Mouse (Mus musculus): ENCODE data around the gene Urah. TPM values are rescaled to one million over a fixed set of nuclear protein-coding genes. Genes with fewer than 3 reads are reported as not detected.

The Urah gene
- 1 to 10 TPM in 1 of 2 experiments, under 1 TPM in 1; 0.44 to 1.2 TPM for total RNA-seq (2021)

- intact Hi-C loops (cut with DNase I) = loop anchor here (10.0 kb wide), 1 partner anchor 760 kb away; no protein-coding TSS in a partner anchor
These were observed at the start of gene Urah for GRCm38 (mm10) chr7:140834968-140835757. Gene Urah (plus strand): TSS chr7:140835018.

GRCm38 (mm10) chr7:140787406-140788052 is 47.3 kb upstream of the Urah start, which contains the start of gene Syce1:
Gene Syce1 (minus strand): TSS chr7:140787852.
- no peak for DNase-seq
- intact Hi-C loops (cut with DNase I) = no loop called here

More at GRCm38 (mm10) chr7:140834968-140835757, at the start of gene Urah:
- no peak for DNase-seq

GRCm38 (mm10) chr7:140788053-140788435 is 46.8 kb upstream of the Urah start:
- intact Hi-C loops (cut with DNase I) = no loop called here
- no peak for DNase-seq

- no peak for DNase-seq
- intact Hi-C loops (cut with DNase I) = no loop called here
These were observed 41.3 kb upstream of the Urah start for GRCm38 (mm10) chr7:140793541-140793940.

DNA sequence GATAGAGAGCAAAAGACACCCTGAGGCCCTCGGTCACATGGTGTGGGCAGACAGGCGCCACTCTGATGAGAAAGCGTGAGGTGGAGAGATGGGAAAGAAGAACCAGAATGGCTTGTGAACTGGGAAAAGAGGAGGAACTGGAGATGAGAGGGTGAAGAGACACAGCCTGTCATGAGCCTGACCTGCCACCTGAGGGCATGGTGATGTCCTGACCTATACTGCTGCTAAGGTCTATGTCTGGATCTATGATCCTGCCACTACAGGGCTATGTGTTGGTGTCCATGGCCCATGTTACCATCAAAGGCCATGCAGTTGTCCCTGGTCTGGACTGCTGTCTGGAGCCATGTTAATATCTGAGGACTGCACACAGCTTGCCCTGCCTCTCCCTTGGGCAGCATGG is 37.2 kb upstream of the Urah start:
- DNase-seq = no peak
- intact Hi-C loops (cut with DNase I) = no loop called here

DNA sequence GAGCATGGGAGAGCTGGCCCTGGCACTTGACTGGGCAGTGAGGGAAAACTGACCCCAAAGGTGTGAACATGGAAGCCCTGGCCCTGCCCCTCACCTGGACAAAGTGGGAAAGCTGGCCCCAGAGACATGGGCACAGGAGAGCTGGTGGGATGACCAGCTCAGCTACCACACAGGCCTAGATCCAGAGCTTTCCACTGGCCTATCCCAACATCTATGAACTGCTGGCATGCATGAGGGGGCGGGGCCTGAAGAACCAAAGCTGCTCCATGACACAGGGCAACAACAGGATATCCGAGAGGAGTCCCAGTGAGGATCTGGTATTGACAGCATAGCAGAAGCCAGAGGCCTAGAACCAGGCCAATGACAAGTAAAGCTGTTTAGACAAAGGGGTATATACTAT is 36.6 kb upstream of the Urah start:
- DNase-seq = no peak
- intact Hi-C loops (cut with DNase I) = no loop called here

GRCm38 (mm10) chr7:140802629-140803028 is 32.2 kb upstream of the Urah start:
- intact Hi-C loops (cut with DNase I) = no loop called here
- no peak for DNase-seq

- intact Hi-C loops (cut with DNase I) = no loop called here
- peak in 1 of 2 experiments; percentile 22 for DNase-seq
These were observed 29.1 kb upstream of the Urah start for GRCm38 (mm10) chr7:140805704-140806103.

GRCm38 (mm10) chr7:140810496-140810895 is 24.3 kb upstream of the Urah start:
- intact Hi-C loops (cut with DNase I) = no loop called here

GRCm38 (mm10) chr7:140811714-140812113 is 23.1 kb upstream of the Urah start:
- intact Hi-C loops (cut with DNase I) = no loop called here
- no peak for DNase-seq

More at GRCm38 (mm10) chr7:140810496-140810895, 24.3 kb upstream of the Urah start:
- no peak for DNase-seq

DNA sequence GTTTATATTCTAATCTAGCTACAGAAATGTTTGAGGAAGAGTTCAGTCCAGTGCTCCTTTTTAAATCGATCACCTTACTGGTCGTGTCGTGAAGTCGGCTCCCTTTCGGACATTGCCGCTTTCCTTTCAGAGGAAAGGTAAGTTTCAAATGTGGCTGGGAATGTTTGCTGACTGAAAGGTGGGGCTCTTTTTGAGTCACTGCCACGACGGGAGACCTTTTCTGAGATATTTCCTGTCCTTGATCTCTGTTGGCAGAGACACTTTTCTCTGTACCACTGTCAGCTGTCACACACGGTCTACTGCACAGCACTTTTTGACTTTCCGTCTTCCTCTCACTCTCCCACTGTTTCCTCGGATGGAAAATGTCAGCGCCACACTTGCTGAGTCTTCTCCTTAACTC is 22.0 kb upstream of the Urah start:
- intact Hi-C loops (cut with DNase I) = no loop called here
- DNase-seq = no peak

DNA sequence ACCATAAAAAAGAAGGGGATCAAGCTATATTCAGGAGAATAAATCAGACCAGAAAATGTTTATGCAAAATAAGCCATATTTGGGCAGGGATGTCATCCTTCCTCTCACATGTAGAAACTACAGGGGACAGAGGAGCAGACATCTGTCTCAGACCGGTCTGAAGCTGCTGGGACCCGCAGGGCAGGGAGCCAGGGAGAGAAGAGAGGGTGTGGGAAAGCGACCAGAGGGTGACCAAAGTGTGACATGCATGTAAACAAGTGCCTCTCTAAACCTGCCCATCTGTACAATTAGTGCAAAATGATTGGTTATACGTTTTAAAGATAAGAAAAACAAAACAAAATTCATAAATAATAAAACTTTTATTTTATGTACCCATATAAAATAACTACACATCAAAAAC is 14.6 kb upstream of the Urah start:
- intact Hi-C loops (cut with DNase I) = no loop called here
- no peak for DNase-seq

GRCm38 (mm10) chr7:140821305-140821652 is 13.5 kb upstream of the Urah start:
- no peak for DNase-seq
- intact Hi-C loops (cut with DNase I) = no loop called here

DNA sequence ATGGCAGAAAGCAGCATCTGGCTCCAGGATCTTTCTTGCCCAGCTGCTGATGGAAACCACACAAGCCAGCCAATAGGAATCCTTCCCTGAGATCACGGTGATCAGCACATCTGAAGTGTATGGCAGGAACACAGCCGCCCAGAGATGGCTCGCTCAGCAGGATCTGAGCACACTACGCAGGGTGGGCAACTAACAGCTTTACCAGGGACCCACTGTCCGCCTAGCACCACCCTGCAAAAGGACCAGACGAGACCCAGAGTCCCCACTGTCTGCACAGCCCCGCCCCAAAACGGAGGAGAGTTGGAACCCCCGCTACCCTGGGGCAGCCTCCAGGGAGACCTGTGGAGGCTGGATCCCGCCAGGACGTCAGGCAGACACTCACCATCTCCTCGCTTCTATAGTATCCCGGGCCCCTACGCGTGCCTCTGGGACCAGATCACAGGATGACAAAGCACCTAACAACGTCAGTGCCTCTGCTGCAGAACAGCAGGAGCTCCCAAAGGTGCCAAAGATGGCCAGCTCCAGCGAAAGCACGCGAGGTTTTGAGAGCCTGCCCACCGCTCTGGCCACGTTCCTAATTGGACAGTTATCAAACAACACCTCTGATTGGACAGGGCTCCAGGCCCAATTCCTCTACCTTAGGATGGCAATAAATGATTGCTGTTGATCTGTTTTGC is 13.0 kb upstream of the Urah start, which contains the start of gene Zfp941:
Gene Zfp941, minus strand, starts transcription at position 526 of the 677 bp plus-strand sequence.
- intact Hi-C loops (cut with DNase I) = no loop called here
- DNase-seq = no peak

- intact Hi-C loops (cut with DNase I) = no loop called here
- no peak for DNase-seq
These were observed 12.1 kb upstream of the Urah start for GRCm38 (mm10) chr7:140822731-140823130.

DNA sequence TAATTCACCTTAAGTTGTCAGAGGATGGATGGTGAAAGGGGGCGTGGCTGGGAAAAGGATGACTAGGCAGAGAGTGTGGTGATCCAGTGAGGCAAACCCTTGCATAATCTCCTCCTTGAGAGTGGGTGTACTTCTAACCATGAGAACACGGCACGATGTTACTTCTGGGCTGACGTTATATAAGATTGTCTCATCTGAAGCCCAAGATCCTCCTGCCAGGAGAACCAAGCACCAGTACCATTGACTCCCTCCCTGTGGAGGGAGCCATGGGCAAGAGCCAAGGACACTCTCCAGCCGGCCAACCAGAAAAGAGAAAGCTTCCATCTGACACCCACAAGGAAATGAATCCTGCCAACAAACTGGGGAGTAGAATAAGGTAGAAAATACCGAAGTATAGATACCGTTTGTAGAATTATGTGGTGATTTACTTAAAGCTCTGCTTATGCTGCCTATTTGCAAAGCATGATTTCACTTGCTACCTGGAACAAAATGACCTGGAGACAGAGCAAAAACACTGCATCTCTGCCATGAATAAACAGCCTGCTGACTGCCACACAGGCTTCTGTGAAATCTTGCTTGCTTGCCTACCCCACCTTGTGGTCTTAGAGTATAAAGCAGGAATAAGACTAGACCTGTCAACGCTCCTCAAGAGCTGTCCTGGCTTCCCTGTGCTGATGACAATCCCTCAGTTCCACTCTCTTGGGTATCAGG is 6.5 kb upstream of the Urah start:
- intact Hi-C loops (cut with DNase I) = no loop called here
- no peak for DNase-seq

DNA sequence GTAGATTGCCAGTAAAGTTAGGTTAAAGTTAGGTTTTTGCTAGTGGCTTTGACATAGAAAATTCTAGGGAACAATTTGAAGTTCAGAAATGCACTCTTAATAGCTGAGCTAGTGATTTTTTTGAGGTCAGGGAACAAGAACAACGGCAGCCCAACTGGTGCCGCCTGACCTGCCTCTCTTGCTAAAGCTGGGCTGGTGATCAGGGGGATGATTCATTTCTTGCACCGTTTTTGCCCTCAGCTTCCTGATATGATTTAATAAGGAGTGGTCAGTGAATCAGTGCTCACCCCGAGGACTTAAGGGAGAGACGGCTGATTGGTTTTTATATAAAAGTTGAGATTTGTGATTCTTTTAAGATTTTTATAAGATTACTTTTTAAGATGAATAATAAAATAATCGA is 3.4 kb upstream of the Urah start:
- intact Hi-C loops (cut with DNase I) = loop anchor here (10.0 kb wide), 1 partner anchor 757 kb away; no protein-coding TSS in a partner anchor
- no peak for DNase-seq

GRCm38 (mm10) chr7:140833341-140833740 is 1.5 kb upstream of the Urah start:
- no peak for DNase-seq
- intact Hi-C loops (cut with DNase I) = loop anchor here (10.0 kb wide), 1 partner anchor 759 kb away; no protein-coding TSS in a partner anchor

DNA sequence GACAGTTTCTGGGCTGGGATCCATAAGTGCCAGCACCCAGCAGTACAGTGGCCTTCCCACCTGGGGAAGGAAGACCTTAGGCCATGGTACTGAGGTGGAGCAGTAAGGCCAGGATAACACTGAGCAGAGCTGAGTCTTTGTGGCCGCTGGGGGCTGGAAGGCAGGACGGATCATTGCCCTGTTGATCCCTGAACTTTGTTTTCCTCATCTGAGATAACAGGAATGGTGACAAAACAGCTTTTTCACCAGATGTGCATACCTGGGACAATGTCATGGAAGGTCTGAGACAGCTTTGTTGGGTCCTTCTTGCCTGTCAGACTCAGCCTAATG is 905 bp downstream of the Urah start:
- no peak for DNase-seq
- intact Hi-C loops (cut with DNase I) = loop anchor here (10.0 kb wide), 1 partner anchor 761 kb away; no protein-coding TSS in a partner anchor

- no peak for DNase-seq
- intact Hi-C loops (cut with DNase I) = loop anchor here (10.0 kb wide), 1 partner anchor 762 kb away; no protein-coding TSS in a partner anchor
These were observed 1.7 kb downstream of the Urah start for GRCm38 (mm10) chr7:140836243-140837115.

Measured in heart, postnatal 36 days (tissue).